Mouse (Mus musculus): ENCODE data around the gene Fgd2. TPM values are rescaled to one million over a fixed set of nuclear protein-coding genes. Genes with fewer than 3 reads are reported as not detected.

Fgd2 gene
- total RNA-seq, 4 experiments from 2014 or later: 5.5 to 13.8 (median 10.3) TPM

GRCm38 (mm10) chr17:29396821-29397242 is 36.1 kb downstream of the Fgd2 start:
- peak; percentile 55 to 65 for DNase-seq (ENCODE audit: low spot score in 2 of 2)

DNA sequence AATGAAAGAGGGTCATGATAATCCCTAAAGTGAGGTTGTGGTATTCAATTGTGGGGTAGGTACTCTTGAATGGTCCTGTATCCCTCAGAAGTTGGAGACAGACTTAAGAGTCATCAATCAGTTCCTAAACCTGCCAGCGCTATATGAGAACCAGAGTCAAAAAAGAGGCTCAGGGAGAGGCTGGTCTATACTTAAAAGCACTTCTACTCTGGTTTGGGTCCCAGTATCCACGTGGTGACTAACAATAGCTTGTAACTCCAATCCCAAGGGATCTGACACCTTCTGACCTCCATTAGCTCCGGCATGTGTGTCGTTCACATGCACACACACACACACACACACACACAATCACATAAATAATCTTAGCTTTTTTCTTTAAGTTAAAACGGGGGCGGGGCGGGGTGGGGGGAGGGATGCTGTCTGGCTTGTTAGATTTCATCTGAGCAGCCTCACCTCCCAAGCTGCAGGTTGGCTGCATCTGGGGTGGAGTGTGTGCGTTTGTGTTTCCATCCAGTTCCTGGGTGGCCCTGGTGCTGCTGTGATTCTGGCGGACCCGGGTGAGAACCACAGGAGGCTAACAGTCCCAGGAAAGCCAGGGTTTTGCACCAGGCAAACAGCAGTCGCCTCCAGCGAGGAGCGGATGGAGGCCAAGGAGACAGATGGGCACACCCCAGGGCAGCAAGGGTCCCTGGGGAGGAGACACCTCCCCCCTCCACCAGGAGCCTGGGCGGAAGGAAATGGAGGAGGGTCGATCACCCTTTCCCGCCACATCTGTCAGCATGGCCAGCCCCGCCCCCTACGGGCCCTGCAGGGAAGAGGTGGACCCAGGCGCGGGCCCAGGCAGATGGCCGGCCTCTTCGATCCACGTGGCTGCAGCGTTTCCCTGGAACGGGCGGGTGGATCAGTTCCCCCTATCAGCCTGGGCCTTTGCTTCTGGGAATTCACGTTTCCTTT is 37.0 kb downstream of the Fgd2 start:
- DNase-seq (ENCODE audit: low spot score in 2 of 2): peak in 1 of 2 experiments; percentile 21

GRCm38 (mm10) chr17:29398434-29399026 is 37.8 kb downstream of the Fgd2 start:
- no peak for DNase-seq (ENCODE audit: low spot score in 2 of 2)

- no peak for DNase-seq (ENCODE audit: low spot score in 2 of 2)
Observed at GRCm38 (mm10) chr17:29399241-29399910, 38.7 kb downstream of the Fgd2 start.

- DNase-seq (ENCODE audit: low spot score in 2 of 2): no peak
Observed at GRCm38 (mm10) chr17:29400044-29400443, 39.3 kb downstream of the Fgd2 start.

GRCm38 (mm10) chr17:29401741-29402268 is 41.1 kb downstream of the Fgd2 start:
- no peak for DNase-seq (ENCODE audit: low spot score in 2 of 2)

- DNase-seq (ENCODE audit: low spot score in 2 of 2): no peak
Observed at GRCm38 (mm10) chr17:29403179-29403578, 42.5 kb downstream of the Fgd2 start.

DNA sequence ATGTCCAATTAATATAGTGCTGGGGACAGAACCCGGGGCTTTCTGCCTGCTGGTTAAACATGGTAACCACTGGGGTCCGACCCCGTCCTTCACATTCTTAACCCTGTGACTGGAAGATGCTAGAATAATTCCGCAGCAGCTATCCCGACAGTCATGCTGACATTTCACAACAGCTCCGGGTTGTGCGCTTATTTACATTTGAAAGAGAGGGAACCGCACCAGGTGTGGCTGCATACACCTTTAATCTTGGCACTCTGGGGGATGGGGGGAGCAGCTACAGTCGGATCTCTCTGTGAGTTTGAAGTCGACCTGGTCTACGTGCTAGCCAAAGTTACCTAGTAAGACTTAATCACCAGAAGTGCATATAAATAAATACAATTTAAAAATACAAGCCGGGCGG is 44.8 kb downstream of the Fgd2 start:
- DNase-seq (ENCODE audit: low spot score in 2 of 2): no peak

- DNase-seq (ENCODE audit: low spot score in 2 of 2): no peak
Observed at GRCm38 (mm10) chr17:29406077-29406476, 45.4 kb downstream of the Fgd2 start.

GRCm38 (mm10) chr17:29407405-29407804 is 46.7 kb downstream of the Fgd2 start:
- DNase-seq (ENCODE audit: low spot score in 2 of 2): no peak

DNA sequence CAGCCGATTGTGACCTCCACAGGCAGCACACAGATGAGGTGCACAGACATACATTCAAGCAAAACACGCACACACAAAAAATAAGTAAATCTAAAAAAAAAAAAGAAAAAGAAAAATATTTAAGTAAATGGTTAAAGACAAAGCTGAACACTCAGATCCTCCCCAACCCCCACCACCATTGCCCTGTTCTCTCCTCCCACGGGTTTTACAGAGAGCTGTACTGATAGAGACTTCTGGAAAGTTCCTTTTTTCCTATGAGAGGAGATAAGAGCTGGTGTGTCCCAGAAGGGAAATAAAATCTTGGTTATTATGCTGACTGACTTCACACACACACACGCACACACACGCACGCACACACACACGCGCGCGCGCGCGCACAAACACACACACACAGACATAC is 47.6 kb downstream of the Fgd2 start:
- DNase-seq (ENCODE audit: low spot score in 2 of 2): no peak

DNA sequence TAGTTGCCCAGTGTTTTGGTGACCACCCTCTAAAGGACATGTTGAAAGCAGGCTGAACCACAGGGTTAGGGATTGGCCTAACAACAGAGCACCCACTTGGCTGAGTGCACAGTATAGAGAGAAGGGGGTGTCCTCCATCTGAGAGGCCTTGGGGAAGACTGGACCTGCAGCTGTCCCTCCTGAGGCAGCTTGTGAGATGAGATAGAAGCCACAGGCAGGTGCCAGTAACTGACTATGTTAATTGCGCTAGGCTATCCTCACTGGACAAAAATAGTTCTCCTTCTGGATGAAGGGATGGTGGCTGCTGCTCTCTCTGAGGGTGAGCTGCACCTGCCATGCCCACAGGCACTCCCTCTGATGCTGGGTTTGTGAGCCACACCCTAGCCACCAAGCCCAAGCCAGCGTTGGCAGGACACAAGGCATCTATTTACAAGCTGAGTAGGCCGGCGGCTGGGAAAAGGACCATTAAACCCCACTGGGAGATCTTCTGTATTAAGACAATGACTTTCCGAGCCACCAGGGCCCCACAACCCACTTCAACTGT is 49.2 kb downstream of the Fgd2 start:
- no peak for DNase-seq (ENCODE audit: low spot score in 2 of 2)

DNA sequence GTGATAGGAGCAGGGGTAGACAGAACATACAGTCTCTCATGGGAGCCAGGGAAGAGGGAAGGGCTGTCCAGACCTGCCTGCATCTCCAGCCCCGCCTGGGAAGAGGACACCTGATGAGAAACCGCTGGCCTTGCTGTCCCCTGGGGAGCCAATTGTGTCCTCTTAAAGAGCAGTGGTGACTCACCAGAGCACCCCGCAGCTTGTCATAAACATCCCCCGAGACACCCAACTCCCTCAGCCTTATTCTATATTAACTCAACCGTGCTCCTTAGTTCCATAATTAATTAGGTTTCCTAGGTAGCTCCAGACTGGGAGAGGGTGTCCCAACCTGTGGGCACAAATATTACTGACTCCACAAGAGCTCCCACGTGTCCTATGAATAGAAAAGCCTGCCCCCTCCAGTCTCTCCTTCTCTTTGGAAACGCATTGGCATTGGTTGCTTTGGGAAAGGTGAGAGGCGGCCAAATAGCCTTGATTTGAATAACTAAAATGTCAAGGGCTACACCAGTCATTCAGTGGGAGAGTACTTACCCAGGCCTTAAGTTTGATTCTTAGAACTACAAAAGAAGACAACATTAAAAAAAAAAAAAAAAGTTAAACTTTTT is 51.2 kb downstream of the Fgd2 start:
- no peak for DNase-seq (ENCODE audit: low spot score in 2 of 2)

- no peak for DNase-seq (ENCODE audit: low spot score in 2 of 2)
Observed at GRCm38 (mm10) chr17:29414566-29414965, 53.9 kb downstream of the Fgd2 start.

GRCm38 (mm10) chr17:29415761-29416662 is 55.3 kb downstream of the Fgd2 start:
- DNase-seq (ENCODE audit: low spot score in 2 of 2): no peak

DNA sequence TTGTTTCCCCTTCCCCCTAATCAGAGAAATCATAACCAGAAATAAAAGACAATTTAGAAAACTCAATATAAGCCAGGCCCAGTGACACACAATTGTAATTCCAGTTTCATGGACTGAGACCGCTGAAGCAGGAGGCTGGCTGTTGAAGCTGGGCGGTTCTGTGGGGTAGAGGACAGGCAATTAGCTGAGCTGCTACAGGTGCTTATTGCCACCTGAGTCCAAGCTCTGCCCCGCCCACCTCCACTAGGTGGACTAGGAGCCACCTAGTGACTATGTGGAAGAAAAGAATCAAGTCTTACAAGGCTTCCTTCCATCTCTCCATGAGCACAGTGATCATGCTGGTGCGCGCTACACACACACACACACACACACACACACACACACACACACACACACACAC is 56.0 kb downstream of the Fgd2 start:
- DNase-seq (ENCODE audit: low spot score in 2 of 2): no peak

- DNase-seq (ENCODE audit: low spot score in 2 of 2): no peak
Observed at GRCm38 (mm10) chr17:29418758-29419380, 58.2 kb downstream of the Fgd2 start.

- no peak for DNase-seq (ENCODE audit: low spot score in 2 of 2)
Observed at GRCm38 (mm10) chr17:29419976-29420739, 59.4 kb downstream of the Fgd2 start.

DNA sequence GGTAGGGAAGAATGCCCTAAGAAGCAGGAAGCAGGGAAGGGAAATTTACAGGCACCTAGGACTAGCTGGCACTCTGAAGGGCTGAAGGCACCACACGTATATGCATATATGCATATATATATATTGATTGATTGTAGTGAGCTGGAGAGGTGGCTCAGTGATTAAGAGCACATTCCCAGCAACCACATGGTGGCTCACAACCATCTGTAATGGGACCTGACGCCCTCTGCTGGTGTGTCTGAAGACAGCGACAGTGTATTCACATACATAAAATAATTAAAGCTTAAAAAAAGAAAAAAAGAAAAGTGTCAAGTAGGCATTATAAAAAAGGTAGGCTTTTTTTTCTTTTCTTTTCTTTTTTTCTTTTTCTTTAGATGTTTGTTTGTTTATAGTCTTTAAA is 60.6 kb downstream of the Fgd2 start:
- no peak for DNase-seq (ENCODE audit: low spot score in 2 of 2)

Data from layer of hippocampus, adult 8-10 months (tissue).